Comparison of ENCODE assay signal across 8 mouse cellular contexts in the genomic region with DNA sequence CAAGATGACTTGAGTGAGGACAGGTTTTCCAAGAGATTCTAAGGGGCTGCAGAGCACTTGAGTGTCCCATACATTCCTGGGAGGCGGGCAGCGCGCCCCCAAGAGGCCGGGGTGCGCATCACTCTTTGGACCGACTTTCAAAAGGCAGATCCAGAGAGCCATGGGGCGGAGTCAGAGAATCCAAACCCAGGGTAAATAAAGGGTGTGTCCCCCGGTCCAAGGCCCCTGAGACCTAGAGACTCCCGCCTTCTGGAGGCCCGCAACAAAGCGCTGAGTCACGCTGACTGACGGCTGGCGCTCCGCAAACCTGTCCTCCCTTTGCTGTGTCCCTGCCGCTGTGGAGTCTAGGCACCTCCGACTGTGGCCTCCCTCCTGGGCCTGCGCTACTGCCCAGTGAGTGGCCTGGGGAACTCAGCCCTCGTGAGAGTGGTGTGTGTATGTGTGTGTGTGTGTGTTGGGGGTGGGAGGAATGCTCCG. TPM values are rescaled to one million over a fixed set of nuclear protein-coding genes. Genes with fewer than 3 reads are reported as not detected.
DNase-seq lines count a peak whose midpoint lies in the region; ATAC-seq and TF ChIP-seq lines count a peak whose summit lies in the region.

A gene (plus strand): TSS at position 87 of the 477 bp plus-strand sequence.

- H3K4me3 ChIP-seq in hindbrain, embryonic 16.5 days (ENCODE audit: low read length), result peak within 1 kb of the TSS; percentile 40
- peak within 1 kb of the TSS; percentile 42 for H3K4me3 ChIP-seq in left cerebral cortex, adult 2 months

- no peak within 1 kb of the TSS for H3K27ac ChIP-seq in hindbrain, embryonic 16.5 days (ENCODE audit: low read depth, low read length)
- H3K27ac ChIP-seq in left cerebral cortex, adult 2 months, result peak within 1 kb of the TSS; percentile 10; the same call in 1 of the 2 replicates

- no peaks in the 10 kb centered on the region for H3K4me1 ChIP-seq in hindbrain, embryonic 16.5 days (ENCODE audit: control insufficient read depth, insufficient read depth, low read depth, low read length)

- H3K4me2 ChIP-seq in hindbrain, embryonic 16.5 days (ENCODE audit: low read length), result peak within 1 kb of the TSS; percentile 58

- 19% methylated on average over 13 of the region's 20 CpGs for WGBS in hindbrain, embryonic 16.5 days

- peak; percentile 62 for TF ChIP-seq CTCF in left cerebral cortex, adult 2 months (IDR thresholded peaks at IDR 0.05)

- H3K9ac ChIP-seq in hindbrain, embryonic 16.5 days (ENCODE audit: low read depth, low read length), result peak within 1 kb of the TSS; percentile 30

- ATAC-seq in hindbrain, embryonic 16.5 days, result peak; percentile 89

- H3K27me3 ChIP-seq in hindbrain, embryonic 16.5 days (replicated peaks; ENCODE audit: control insufficient read depth, insufficient read depth, low read length), result peaks cover 3% of the 10 kb centered on the region; the same call in 1 of the 2 replicates

- H3K9me3 ChIP-seq in hindbrain, embryonic 16.5 days (ENCODE audit: control insufficient read depth, low read length), result no peaks in the 10 kb centered on the region

- intact Hi-C loops in left cerebral cortex, adult 2 months (cut with DNase I), result no loop called here

- peak; percentile 21 to 33 for DNase-seq in adrenal gland, adult 18-20 months (ENCODE audit: low spot score in 2 of 2)
- DNase-seq in embryo, embryonic 10 days (ENCODE audit: low spot score), result peak; percentile 67
- DNase-seq in gastrocnemius, adult 8-10 months (ENCODE audit: low spot score in 2 of 2), result peak; percentile 30 to 56
- DNase-seq in left cerebral cortex, adult 2 months (ENCODE audit: extremely low spot score in 1 of 2, low spot score in 2 of 2), result peak; percentile 31 to 46
- DNase-seq in lung, postnatal 4 days, result peak; percentile 72 to 79
- DNase-seq in right cerebral cortex, adult 18-20 months, result peak; percentile 50
- DNase-seq in urinary bladder, adult 2 months (ENCODE audit: low spot score), result peak; percentile 37

- H3K36me3 ChIP-seq in hindbrain, embryonic 16.5 days (ENCODE audit: control insufficient read depth, insufficient read depth, low read length), result no peaks in the 10 kb centered on the region

RNA-seq across cellular contexts. Expression of the gene that starts here (rescaled TPM):
- total RNA-seq in adrenal gland, adult 18-20 months (2021), result 10 to 100 TPM in 1 of 2 experiments, 1 to 10 TPM in 1; 4.3 to 12.5 TPM
- 1 to 10 TPM; 4.9 to 5.9 (median 5.2) TPM for total RNA-seq in gastrocnemius, adult 8-10 months (2022)
- polyA plus RNA-seq in hindbrain, embryonic 16.5 days (2015; fragmentation: Nextera tagmentation; extraction: Ambion mirVana), result 4.6 and 5.7 TPM in 2 replicates
- 1 to 10 TPM; 6.1 to 7.4 TPM for total RNA-seq in left cerebral cortex, adult 2 months (2021)
- polyA plus RNA-seq in urinary bladder, adult 2 months (2012; rRNA removed), result 20.4 and 21.0 TPM in 2 replicates
